Mouse (Mus musculus) ES-E14 (cell line): Measurements from ENCODE around the gene Fam213a. TPM values are rescaled to one million over a fixed set of nuclear protein-coding genes. Genes with fewer than 3 reads are reported as not detected.
A peak's percentile ranks its signal among the peaks of the same experiment; 100 is the strongest.

Source experiments
- DNase-seq: peaks from one replicate; pipeline ENCODE4 v3.0.0-alpha.2; 2013; ENCODE audit warnings: low read depth, low spot score
- H3K27ac ChIP-seq: 2 replicates; pipeline ENCODE4 v1.5.1; 2012; ENCODE audit warnings: low read depth, mild to moderate bottlenecking, low read length, moderate library complexity, mixed read lengths; ENCODE audit not compliant: poor library complexity, insufficient read depth, severe bottlenecking
- H3K36me3 ChIP-seq: 2 replicates; pipeline ENCODE4 v1.6.1; 2012; ENCODE audit warnings: mild to moderate bottlenecking, low read length, moderate library complexity, mixed read lengths; ENCODE audit not compliant: control insufficient read depth, poor library complexity, insufficient read depth, severe bottlenecking
- H3K4me1 ChIP-seq, 2 experiments: fragments of 150-350 bp in 1 of 2; sonication (generic) in 1 of 2; 2 replicates each; pipeline ENCODE4 v1.6.1; 2012; ENCODE audit warnings: low read length in 2 of 2, mild to moderate bottlenecking in 1 of 2, mixed read lengths in 1 of 2; ENCODE audit not compliant: control insufficient read depth in 2 of 2, insufficient read depth in 2 of 2, poor library complexity in 1 of 2
- H3K4me3 ChIP-seq, 2 experiments: fragments of 150-350 bp in 1 of 2; sonication (generic) in 1 of 2; 2 replicates each; pipeline ENCODE4 v1.5.1; 2012; ENCODE audit warnings: low read length in 2 of 2, low read depth in 1 of 2, mild to moderate bottlenecking in 1 of 2, mixed read lengths in 1 of 2; ENCODE audit not compliant: insufficient read depth in 1 of 2, poor library complexity in 1 of 2, severe bottlenecking in 1 of 2
- H3K9ac ChIP-seq: 2 replicates; pipeline ENCODE4 v1.6.1; 2012; ENCODE audit warnings: low read depth, mild to moderate bottlenecking, low read length, mixed read lengths; ENCODE audit not compliant: poor library complexity, insufficient read depth, severe bottlenecking
- H3K9me3 ChIP-seq: fragments of 150-350 bp; sonication (generic); 2 replicates; pipeline ENCODE4 v1.6.1; 2012; ENCODE audit warnings: low read depth, mild to moderate bottlenecking, low read length; ENCODE audit not compliant: control insufficient read depth, insufficient read depth
- CHD2 ChIP-seq: IDR thresholded peaks from 2 replicates; pipeline ENCODE4 v1.6.1; 2014; ENCODE audit warnings: mild to moderate bottlenecking, low read depth, low read length, inconsistent platforms
- HCFC1 ChIP-seq: IDR thresholded peaks from 2 replicates; pipeline ENCODE4 v1.6.1; 2012; ENCODE audit warnings: low read length, inconsistent platforms, borderline replicate concordance; ENCODE audit not compliant: insufficient read depth
- MAFK ChIP-seq: IDR thresholded peaks from 2 replicates; pipeline ENCODE4 v1.6.1; 2014; ENCODE audit warnings: mild to moderate bottlenecking, low read depth, low read length, inconsistent platforms; ENCODE audit not compliant: insufficient read depth
- ZC3H11A ChIP-seq: IDR thresholded peaks from 2 replicates; pipeline ENCODE4 v1.6.1; 2012; ENCODE audit warnings: low read depth, mild to moderate bottlenecking, inconsistent platforms, low read length, borderline replicate concordance
- ZNF384 ChIP-seq: IDR thresholded peaks from 2 replicates; pipeline ENCODE4 v1.6.1; 2012; ENCODE audit warnings: low read depth, low read length, inconsistent platforms
- in situ Hi-C, 2 experiments: fragments of 600-800 bp; cut with MboI; formaldehyde crosslinking; loops; one replicate each; pipeline ENCODE4 v1.15.1; 2025; ENCODE audit warnings: low sequenced_read_pairs in 2 of 2, inconsistent platforms in 1 of 2; ENCODE audit not compliant: unreplicated experiment in 2 of 2
- total RNA-seq: library from RNA; depleted of rRNA; stranded (reverse); fragments of 300-350 nt; gene quantifications from 2 replicates; pipeline ENCODE4 v1.2.3, GENCODE M21; 2012

Gene Fam213a
- total RNA-seq, 1 experiment = 13.6 TPM

GRCm38 (mm10) chr14:40956252-40957146 lies 57.1 kb downstream of the Fam213a start:
- in situ Hi-C loops = no loop called here

GRCm38 (mm10) chr14:40955596-40956251 lies 57.9 kb downstream of the Fam213a start:
- Histone ChIP-seq H3K4me1 (peaks cover 25 to 62% of the 10 kb centered on the region in 2 experiments), H3K9ac (peak overlapping the region; percentile 46; the same call in 1 of the 2 replicates), H3K4me3 (peak overlapping the region; percentile 29 to 39; a peak in 3 of 4 replicates), H3K36me3 (no peaks in the 10 kb centered on the region), H3K9me3 (no peaks in the 10 kb centered on the region), H3K27ac (peak overlapping the region; percentile 85)
- DNase-seq = no peak
- TF ChIP-seq ZNF384 = no peak
- no peak for TF ChIP-seq ZC3H11A
- TF ChIP-seq MAFK = no peak
- no peak for TF ChIP-seq CHD2
- TF ChIP-seq HCFC1 = no peak
- in situ Hi-C loops = no loop called here

More at GRCm38 (mm10) chr14:40956252-40957146, 57.1 kb downstream of the Fam213a start:
- peaks cover 25 to 61% of the 10 kb centered on the region in 2 experiments for H3K4me1 ChIP-seq
- 0 out of 2 replicates have a peak, but pooled peaks have one; percentile 51 for TF ChIP-seq HCFC1
- no peak for TF ChIP-seq CHD2
- no peak for TF ChIP-seq MAFK
- peak; percentile 95 for DNase-seq
- H3K9me3 ChIP-seq = no peaks in the 10 kb centered on the region
- peak overlapping the region; percentile 54; the same call in 1 of the 2 replicates for H3K9ac ChIP-seq
- H3K4me3 ChIP-seq = peak overlapping the region; percentile 33 to 41; a peak in 3 of 4 replicates
- no peaks in the 10 kb centered on the region for H3K36me3 ChIP-seq
- peak overlapping the region; percentile 85 for H3K27ac ChIP-seq

GRCm38 (mm10) chr14:40955146-40955545 lies 58.4 kb downstream of the Fam213a start:
- TF ChIP-seq ZC3H11A (no peak), ZNF384 (no peak), MAFK (no peak), CHD2 (no peak), HCFC1 (no peak)
- no peak for DNase-seq
- Histone ChIP-seq H3K9ac (no peak overlapping the region; the same call in 1 of the 2 replicates), H3K27ac (no peak overlapping the region; the same call in 1 of the 2 replicates), H3K36me3 (no peaks in the 10 kb centered on the region), H3K9me3 (no peaks in the 10 kb centered on the region), H3K4me3 (no peak overlapping the region; a peak in 1 of 4 replicates), H3K4me1 (peaks cover 25 to 64% of the 10 kb centered on the region in 2 experiments)
- in situ Hi-C loops = no loop called here

- TF ChIP-seq HCFC1 (no peak), MAFK (no peak), ZC3H11A (no peak), ZNF384 (no peak), CHD2 (no peak)
- Histone ChIP-seq H3K9me3 (no peaks in the 10 kb centered on the region), H3K36me3 (no peaks in the 10 kb centered on the region), H3K4me3 (no peak overlapping the region), H3K27ac (no peak overlapping the region), H3K9ac (no peak overlapping the region), H3K4me1 (peaks cover 22 to 62% of the 10 kb centered on the region in 2 experiments)
- in situ Hi-C loops = no loop called here
- no peak for DNase-seq
Measured at GRCm38 (mm10) chr14:40953381-40953780, 60.2 kb downstream of the Fam213a start.
